Mouse (Mus musculus) urinary bladder, postnatal 4 days (tissue): Measurements from ENCODE around the gene Card11.
A peak's percentile ranks its signal among the peaks of the same experiment; 100 is the strongest.

ENCODE experiments used
- DNase-seq, 2 experiments: peaks; one replicate each; pipeline ENCODE4 v3.0.0; 2021 to 2022; ENCODE audit warnings: low spot score in 2 of 2

Gene Card11

DNA sequence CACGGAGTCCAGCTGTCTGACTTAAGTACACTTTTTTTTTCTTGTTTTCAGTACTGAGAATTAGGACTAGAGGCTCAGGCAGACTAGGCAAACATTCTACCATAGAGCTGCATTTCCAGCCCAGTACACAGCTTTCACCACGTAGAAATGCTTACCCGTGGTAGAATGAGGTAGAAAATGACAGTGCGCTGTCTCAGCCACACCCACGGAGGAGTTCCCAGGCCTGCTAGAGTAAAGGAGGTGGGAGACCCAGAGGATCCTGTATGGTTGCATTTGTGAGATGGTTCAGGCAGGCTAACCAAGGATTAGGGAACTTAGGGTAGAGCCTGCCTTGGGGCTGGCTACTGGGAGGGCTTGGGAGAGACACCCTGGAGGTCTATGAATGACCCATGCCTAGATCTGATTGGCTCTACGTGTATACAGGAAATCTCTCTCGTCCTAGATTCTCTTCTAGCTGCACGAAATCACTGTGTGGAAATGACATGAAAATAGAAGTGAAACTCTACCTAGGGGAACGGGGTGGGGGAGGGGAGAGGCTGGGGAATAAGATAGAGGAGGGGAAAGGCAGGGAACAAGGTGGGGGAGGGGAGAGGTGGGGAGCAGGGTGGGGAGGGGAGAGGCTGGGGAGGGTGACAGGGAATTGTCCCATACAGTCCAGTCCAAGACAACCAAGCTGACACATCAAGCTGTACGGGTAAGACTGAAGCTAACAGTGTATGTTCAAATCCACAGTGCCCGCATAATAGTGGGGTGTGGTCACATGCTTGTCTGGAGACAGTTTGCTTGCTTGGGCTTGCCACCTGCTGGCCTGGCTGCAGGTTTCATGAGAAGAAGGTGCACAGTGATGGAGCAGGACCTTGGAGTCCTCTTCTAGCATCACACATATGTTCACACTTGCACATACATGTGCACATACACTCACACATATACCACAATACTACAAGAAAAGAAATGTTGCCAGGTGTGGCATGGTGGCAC is 8.0 kb downstream of the Card11 start:
- no peak for DNase-seq

DNA sequence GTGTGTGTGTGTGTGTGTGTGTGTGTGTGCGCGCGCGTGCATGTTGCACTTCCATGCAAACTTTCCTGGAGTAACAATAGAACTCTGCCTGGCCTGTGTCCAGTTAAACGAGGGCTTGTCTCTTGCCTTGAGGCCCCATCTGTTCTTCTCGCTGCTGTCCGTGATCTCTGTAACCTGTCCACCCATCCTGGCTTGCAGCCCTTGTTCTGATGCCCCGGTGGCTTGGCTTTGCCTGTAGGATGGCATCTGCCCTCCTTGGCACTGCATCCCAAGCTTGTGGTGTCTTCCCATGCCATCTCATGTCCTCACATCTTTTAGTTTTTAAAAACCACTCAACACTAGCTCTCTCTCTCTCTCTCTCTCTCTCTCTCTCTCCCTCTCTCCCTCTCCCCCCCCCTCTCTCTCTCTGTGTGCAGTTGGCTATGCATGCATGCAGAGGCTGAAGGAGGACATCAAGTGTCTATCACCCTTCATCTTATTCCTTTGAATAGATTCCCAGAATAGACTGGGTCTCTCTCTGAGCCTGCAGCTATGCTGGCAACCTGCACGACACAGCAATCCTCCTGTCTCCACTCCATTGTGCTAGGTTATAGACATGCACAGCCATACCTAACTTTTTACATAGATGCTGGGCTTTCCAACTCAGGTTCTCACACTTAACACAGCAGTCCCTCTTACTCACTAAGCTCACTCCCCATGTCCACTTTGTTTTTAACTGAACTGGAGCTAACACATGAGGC is 14.9 kb downstream of the Card11 start:
- no peak for DNase-seq

DNA sequence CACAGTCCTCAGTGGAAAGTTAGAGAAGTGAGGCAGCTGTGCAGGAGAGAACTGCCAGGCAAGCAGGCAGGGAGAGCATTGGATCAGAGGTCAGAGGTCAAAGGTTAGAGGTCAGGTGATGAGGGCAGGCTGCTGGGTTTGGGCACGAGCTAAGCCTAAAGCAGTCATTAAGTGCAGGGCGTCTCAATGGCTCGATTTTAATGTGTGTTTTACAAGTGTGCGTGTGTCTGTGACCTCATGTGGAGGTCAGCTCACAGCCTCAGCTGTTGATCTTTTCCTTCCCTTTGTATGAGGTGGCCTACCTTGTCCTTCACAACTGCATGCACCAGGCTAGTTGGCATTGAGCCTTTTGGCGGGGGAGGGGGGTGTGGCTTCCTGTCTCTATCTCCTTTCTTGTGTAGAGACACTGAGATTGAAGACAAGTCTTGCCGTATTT is 19.0 kb downstream of the Card11 start:
- DNase-seq = no peak

- DNase-seq = no peak
These were observed 19.6 kb downstream of the Card11 start for GRCm38 (mm10) chr5:140980783-140981182.

DNA sequence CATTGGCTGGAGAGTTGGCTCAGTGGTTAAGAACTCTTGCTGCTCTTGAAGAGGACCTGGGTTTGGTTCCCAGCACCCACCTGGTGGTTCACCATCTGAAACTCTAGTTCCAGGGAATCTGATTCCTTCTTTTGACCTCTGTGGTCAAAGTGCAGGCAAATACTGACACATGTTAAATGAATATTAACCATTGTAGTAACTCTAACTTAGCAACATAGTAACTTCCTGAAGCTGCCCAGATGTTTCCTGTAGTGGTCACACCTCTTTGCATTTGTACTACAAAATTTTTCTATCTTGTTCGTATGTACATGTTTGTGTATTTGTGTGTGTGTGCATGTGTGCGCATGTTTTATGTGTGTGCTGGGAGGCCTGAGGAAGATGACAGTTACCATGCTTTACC is 20.3 kb downstream of the Card11 start:
- DNase-seq = no peak

DNA sequence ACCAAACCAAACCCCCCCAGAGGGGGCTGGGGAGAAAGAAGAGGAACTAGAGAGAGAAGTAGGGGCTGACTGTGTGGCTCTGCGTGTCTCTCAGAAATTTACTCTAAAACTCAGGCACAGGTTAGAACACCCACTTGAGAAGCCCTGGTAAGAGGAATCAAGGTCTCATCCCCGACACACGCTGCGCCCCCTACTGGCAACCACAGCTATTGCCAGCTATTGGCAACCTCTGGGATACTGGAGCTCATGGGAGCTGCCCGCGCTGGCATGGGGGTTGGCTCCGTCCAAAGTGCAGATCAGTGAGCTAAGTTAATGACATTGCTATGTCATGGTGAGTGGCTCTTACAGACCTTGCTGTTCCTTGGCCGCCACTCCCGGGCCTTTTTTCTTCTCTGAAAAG is 37.4 kb downstream of the Card11 start:
- DNase-seq = no peak

DNA sequence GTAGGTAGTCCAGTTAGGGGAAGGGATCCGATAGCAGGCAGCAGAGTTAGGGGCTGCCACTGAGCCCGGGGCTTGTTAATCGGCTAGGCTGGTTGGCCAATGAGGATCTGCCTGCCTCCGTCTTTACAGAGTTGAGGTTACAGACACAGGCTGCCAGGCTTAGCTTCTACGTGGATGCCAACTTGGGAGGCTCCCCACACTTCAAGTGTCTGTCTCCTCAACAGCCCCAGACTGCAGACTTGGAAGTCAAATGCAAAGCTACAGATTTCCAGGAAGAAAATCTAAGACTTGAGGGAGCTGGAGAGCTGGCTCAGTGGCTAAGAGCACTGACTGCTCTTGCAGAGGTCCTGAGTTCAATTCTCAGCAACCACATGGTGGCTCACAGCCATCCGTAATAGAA is 39.6 kb downstream of the Card11 start:
- DNase-seq = no peak

- DNase-seq = no peak
These were observed 41.2 kb downstream of the Card11 start for GRCm38 (mm10) chr5:140959160-140959559.

- no peak for DNase-seq
These were observed 43.3 kb downstream of the Card11 start for GRCm38 (mm10) chr5:140957106-140957505.

- no peak for DNase-seq
These were observed 44.7 kb downstream of the Card11 start for GRCm38 (mm10) chr5:140955666-140956065.

DNA sequence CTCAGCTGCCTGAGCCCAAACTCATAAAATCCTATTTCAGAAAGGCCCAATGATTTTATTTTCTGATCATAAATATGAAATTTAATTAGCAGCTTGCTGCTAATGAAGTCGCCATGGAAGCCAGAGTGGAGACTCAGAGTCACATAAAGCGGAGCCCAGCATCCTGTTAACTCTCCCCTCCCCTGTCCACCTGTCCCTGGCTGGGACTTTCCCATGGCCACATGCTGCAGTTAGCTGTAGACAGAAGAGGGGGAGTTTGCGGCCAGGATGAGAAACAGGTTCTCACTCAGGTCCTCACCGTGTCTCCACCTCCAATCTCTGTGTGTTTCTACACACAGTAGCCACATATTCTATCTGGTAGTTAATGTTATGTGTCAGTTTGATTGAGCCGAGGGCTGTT is 48.6 kb downstream of the Card11 start:
- no peak for DNase-seq

- peak in 1 of 2 experiments; percentile 20 for DNase-seq
These were observed 52.4 kb downstream of the Card11 start for GRCm38 (mm10) chr5:140948009-140948408.

GRCm38 (mm10) chr5:140946034-140946433 is 54.3 kb downstream of the Card11 start:
- DNase-seq = no peak

- no peak for DNase-seq
These were observed 55.8 kb downstream of the Card11 start for GRCm38 (mm10) chr5:140944382-140945125.

DNA sequence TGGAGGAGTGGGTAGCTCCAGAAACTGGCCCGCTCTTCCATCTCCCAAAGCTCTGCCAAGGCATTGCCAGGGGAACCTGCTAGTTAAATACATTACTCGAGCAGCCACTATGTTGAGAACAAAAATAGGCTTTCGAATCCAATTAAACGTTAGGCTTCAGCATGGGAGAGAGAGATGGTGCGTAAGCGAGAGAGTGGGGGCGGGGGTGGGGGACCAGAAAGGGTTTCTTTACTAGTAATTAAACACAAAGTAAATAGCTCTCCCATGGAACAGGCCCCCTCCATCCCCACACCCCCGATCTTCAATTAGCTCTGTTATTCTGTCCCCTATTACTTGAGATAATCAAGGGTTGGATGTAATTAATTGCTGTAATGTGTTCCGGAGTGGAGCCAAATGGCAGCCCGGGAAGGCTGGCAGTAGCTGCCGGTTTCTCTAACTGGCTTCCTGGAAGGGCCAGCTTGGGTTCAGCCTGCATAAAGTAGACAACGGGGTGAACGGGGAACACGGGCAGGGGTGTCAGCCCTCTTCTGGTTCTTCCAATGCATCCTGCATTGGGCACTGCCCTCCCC is 59.4 kb downstream of the Card11 start:
- no peak for DNase-seq

- no peak for DNase-seq
These were observed 60.0 kb downstream of the Card11 start for GRCm38 (mm10) chr5:140940257-140940922.

DNA sequence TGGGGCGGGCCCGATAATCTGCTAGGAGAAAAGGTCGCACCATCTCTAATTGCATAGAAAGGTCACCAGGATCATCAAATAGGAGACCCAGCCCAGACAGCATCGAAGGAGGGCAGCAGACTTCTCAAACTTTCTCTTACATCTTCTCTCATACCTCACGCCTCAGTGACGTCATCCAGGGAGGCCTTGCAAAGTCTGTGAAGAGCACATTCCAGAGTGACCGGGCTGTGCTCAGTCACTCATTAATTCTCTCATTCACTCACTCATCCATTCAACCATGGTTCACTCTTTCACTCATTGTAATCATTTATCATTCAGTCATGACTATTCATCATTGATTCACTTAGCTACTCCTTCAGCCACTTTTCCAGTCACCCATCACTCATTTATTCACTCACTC is 63.6 kb downstream of the Card11 start:
- no peak for DNase-seq

GRCm38 (mm10) chr5:140935848-140936247 is 64.5 kb downstream of the Card11 start:
- DNase-seq = no peak

- DNase-seq = no peak
These were observed 65.6 kb downstream of the Card11 start for GRCm38 (mm10) chr5:140934639-140935315.

DNA sequence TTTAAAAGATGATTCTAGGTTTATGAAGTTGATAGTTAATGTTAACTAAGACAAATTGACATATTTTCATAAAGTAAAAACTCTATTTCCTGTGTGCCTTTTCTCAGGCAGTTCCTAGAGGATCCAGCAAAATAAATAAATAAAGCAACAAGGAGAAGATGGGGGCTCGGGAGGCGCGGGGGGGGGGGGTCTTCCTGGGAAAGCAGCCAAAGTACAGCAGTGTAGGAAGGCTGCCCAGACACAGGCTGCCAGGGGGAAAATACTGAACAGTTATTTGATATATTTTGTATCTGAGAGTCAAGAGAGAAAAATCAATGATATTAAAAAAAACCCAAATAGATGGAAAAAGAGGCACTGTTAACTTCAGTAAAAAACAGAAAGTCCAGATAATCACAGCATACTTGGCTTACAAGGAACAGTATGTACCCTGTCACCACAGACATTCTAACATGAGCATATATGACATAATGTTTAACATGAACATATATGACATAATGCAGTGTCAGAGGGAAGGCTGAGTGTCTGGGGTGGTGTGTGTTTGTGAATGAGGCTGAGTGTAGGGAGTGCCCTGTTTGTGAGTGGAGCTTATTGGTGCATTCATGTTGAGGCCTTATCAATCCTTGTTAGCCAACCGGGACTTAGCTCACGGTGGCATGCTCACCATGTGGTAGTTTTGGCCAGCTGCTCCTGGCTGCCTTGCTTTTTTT is 68.7 kb downstream of the Card11 start:
- no peak for DNase-seq
